Mouse (Mus musculus): ENCODE results near the gene Chrnd.

- no peak for TF ChIP-seq GATA1 (IDR thresholded peaks at IDR 0.05; ENCODE audit: low read length)
- TF ChIP-seq TAL1 (IDR thresholded peaks at IDR 0.05; ENCODE audit: low read length): no peak
These were observed 52.6 kb downstream of the Chrnd start for GRCm38 (mm10) chr1:87243021-87243420.
